In genomic region chr12:101957079-101957941, GRCm38 (mm10) we compare ENCODE assay signal across 8 mouse cellular contexts. TPM values are rescaled to one million over a fixed set of nuclear protein-coding genes. Genes with fewer than 3 reads are reported as not detected.
DNase-seq lines count a peak whose midpoint lies in the region; ATAC-seq lines count a peak whose summit lies in the region.

No protein-coding gene starts in this region.

- no peaks in the 10 kb centered on the region for H3K27me3 ChIP-seq in embryonic facial prominence, embryonic 11.5 days (ENCODE audit: control insufficient read depth, insufficient read depth, low read length)
- no peaks in the 10 kb centered on the region for H3K27me3 ChIP-seq in hindbrain, embryonic 16.5 days (replicated peaks; ENCODE audit: control insufficient read depth, insufficient read depth, low read length)
- H3K27me3 ChIP-seq in midbrain, embryonic 12.5 days = no peaks in the 10 kb centered on the region

- no peaks in the 10 kb centered on the region for H3K36me3 ChIP-seq in embryonic facial prominence, embryonic 11.5 days (replicated peaks; ENCODE audit: control insufficient read depth, insufficient read depth, low read depth, low read length)
- no peaks in the 10 kb centered on the region for H3K36me3 ChIP-seq in hindbrain, embryonic 16.5 days (ENCODE audit: control insufficient read depth, insufficient read depth, low read length)
- H3K36me3 ChIP-seq in midbrain, embryonic 12.5 days = no peaks in the 10 kb centered on the region

- ATAC-seq in embryonic facial prominence, embryonic 11.5 days (replicated peaks; ENCODE audit: insufficient number of reproducible peaks, low FRiP score, low TSS enrichment, low read depth) = no peak
- ATAC-seq in hindbrain, embryonic 16.5 days = no peak; the same call in 1 of the 2 replicates
- ATAC-seq in midbrain, embryonic 12.5 days (ENCODE audit: low FRiP score, low read depth) = no peak

- H3K4me1 ChIP-seq in embryonic facial prominence, embryonic 11.5 days (ENCODE audit: control insufficient read depth, insufficient read depth, low read length) = no peaks in the 10 kb centered on the region
- peaks cover 9% of the 10 kb centered on the region for H3K4me1 ChIP-seq in hindbrain, embryonic 16.5 days (ENCODE audit: control insufficient read depth, insufficient read depth, low read depth, low read length)
- peaks cover 13% of the 10 kb centered on the region for H3K4me1 ChIP-seq in midbrain, embryonic 12.5 days

- peak overlapping the region; percentile 83 for H3K9ac ChIP-seq in embryonic facial prominence, embryonic 11.5 days (replicated peaks; ENCODE audit: low read length)
- peak overlapping the region; percentile 87 for H3K9ac ChIP-seq in hindbrain, embryonic 16.5 days (ENCODE audit: low read depth, low read length)
- H3K9ac ChIP-seq in midbrain, embryonic 12.5 days (replicated peaks) = peak overlapping the region; percentile 86

- peak overlapping the region; percentile 92 for H3K4me3 ChIP-seq in embryonic facial prominence, embryonic 11.5 days (ENCODE audit: low read depth, low read length)
- peak overlapping the region; percentile 96 for H3K4me3 ChIP-seq in hindbrain, embryonic 16.5 days (ENCODE audit: low read length)
- H3K4me3 ChIP-seq in midbrain, embryonic 12.5 days = peak overlapping the region; percentile 89

- no peak overlapping the region for H3K27ac ChIP-seq in embryonic facial prominence, embryonic 11.5 days (replicated peaks; ENCODE audit: low read depth, low read length)
- H3K27ac ChIP-seq in hindbrain, embryonic 16.5 days (ENCODE audit: low read depth, low read length) = peak overlapping the region; percentile 81
- peak overlapping the region; percentile 52; the same call in 1 of the 2 replicates for H3K27ac ChIP-seq in midbrain, embryonic 12.5 days (replicated peaks)

- 15% methylated on average over 26 of the region's 26 CpGs for WGBS in embryonic facial prominence, embryonic 11.5 days
- 11% methylated on average over 26 of the region's 26 CpGs for WGBS in hindbrain, embryonic 16.5 days
- WGBS in midbrain, embryonic 12.5 days = 15% methylated on average over 26 of the region's 26 CpGs

- intact Hi-C loops in gastrocnemius, postnatal 36 days (cut with DNase I) = loop anchor here (5.0 kb wide), 1 partner anchor 45 kb away; the partner anchor contains the start of gene Trip11
- intact Hi-C loops in left cerebral cortex, postnatal 10 days (cut with DNase I) = no loop called here

- peak overlapping the region; percentile 44 for H3K4me2 ChIP-seq in embryonic facial prominence, embryonic 11.5 days (ENCODE audit: low read depth, low read length)
- H3K4me2 ChIP-seq in hindbrain, embryonic 16.5 days (ENCODE audit: low read length) = peak overlapping the region; percentile 79
- H3K4me2 ChIP-seq in midbrain, embryonic 12.5 days (replicated peaks) = peak overlapping the region; percentile 63

- H3K9me3 ChIP-seq in embryonic facial prominence, embryonic 11.5 days (replicated peaks; ENCODE audit: control insufficient read depth, low read length) = no peaks in the 10 kb centered on the region
- no peaks in the 10 kb centered on the region for H3K9me3 ChIP-seq in hindbrain, embryonic 16.5 days (ENCODE audit: control insufficient read depth, low read length)
- no peaks in the 10 kb centered on the region for H3K9me3 ChIP-seq in midbrain, embryonic 12.5 days

- peak; percentile 25 for DNase-seq in cerebellum, adult 9-10 months
- no peak for DNase-seq in cerebellum, adult 11-12 months
- DNase-seq in 3134 (ENCODE audit: extremely low read depth, insufficient read length, low spot score) = peak; percentile 15
- DNase-seq in embryonic facial prominence, embryonic 11.5 days (ENCODE audit: low spot score) = peak; percentile 10
- DNase-seq in gastrocnemius, postnatal 36 days = no peak
- no peak for DNase-seq in left cerebral cortex, postnatal 10 days (ENCODE audit: extremely low spot score in 1 of 2, low spot score in 2 of 2)

RNA-seq across cellular contexts. Expression of gene Atxn3, which starts 0.7 kb away (rescaled TPM):
- 13.1 and 14.1 TPM in 2 replicates for polyA plus RNA-seq in embryonic facial prominence, embryonic 11.5 days (2014; fragmentation: Nextera tagmentation; extraction: Ambion mirVana)
- 9.0 and 9.7 TPM in 2 replicates for polyA plus RNA-seq in hindbrain, embryonic 16.5 days (2015; fragmentation: Nextera tagmentation; extraction: Ambion mirVana)
- 19.9 and 22.3 TPM in 2 replicates for polyA plus RNA-seq in midbrain, embryonic 12.5 days (2016; fragmentation: Nextera tagmentation; extraction: Ambion mirVana)
- total RNA-seq in gastrocnemius, postnatal 36 days (2021) = 1 to 10 TPM; 3.8 to 5.9 TPM
- total RNA-seq in left cerebral cortex, postnatal 10 days (2021) = 10 to 100 TPM; 20.0 TPM

RNA-seq across cellular contexts. Expression of gene Cpsf2, which starts 18.5 kb away (rescaled TPM):
- polyA plus RNA-seq in embryonic facial prominence, embryonic 11.5 days (2014; fragmentation: Nextera tagmentation; extraction: Ambion mirVana) = 42.5 and 46.5 TPM in 2 replicates
- 30.1 and 31.8 TPM in 2 replicates for polyA plus RNA-seq in hindbrain, embryonic 16.5 days (2015; fragmentation: Nextera tagmentation; extraction: Ambion mirVana)
- 38.1 and 39.1 TPM in 2 replicates for polyA plus RNA-seq in midbrain, embryonic 12.5 days (2016; fragmentation: Nextera tagmentation; extraction: Ambion mirVana)
- total RNA-seq in gastrocnemius, postnatal 36 days (2021) = 1 to 10 TPM; 9.1 TPM
- 10 to 100 TPM; 38.0 to 38.1 TPM for total RNA-seq in left cerebral cortex, postnatal 10 days (2021)

RNA-seq across cellular contexts. Expression of gene Trip11, which starts 44.2 kb away (rescaled TPM):
- 10.8 and 14.2 TPM in 2 replicates for polyA plus RNA-seq in embryonic facial prominence, embryonic 11.5 days (2014; fragmentation: Nextera tagmentation; extraction: Ambion mirVana)
- polyA plus RNA-seq in hindbrain, embryonic 16.5 days (2015; fragmentation: Nextera tagmentation; extraction: Ambion mirVana) = 18.4 and 21.8 TPM in 2 replicates
- 22.5 and 26.6 TPM in 2 replicates for polyA plus RNA-seq in midbrain, embryonic 12.5 days (2016; fragmentation: Nextera tagmentation; extraction: Ambion mirVana)
- total RNA-seq in gastrocnemius, postnatal 36 days (2021) = 10 to 100 TPM; 22.7 to 24.2 TPM
- total RNA-seq in left cerebral cortex, postnatal 10 days (2021) = 10 to 100 TPM; 20.1 to 22.9 TPM

Comparison
In these comparisons a context has a peak if more than half of its experiments do, and no peak if none do; other contexts are left out.
1. DNase-seq: peak in cerebellum, adult 9-10 months (single experiment), 3134 (single experiment) and embryonic facial prominence, embryonic 11.5 days (single experiment); none in cerebellum, adult 11-12 months (single experiment), gastrocnemius, postnatal 36 days (0 of 2) and left cerebral cortex, postnatal 10 days (0 of 2).
2. Peak in every context shown above with its lines, with median percentiles within 50 percentile points of each other: H3K4me2 ChIP-seq, H3K4me3 ChIP-seq and H3K9ac ChIP-seq.